Mouse (Mus musculus): ENCODE results near the gene Atp11c.

Gene Atp11c

DNA sequence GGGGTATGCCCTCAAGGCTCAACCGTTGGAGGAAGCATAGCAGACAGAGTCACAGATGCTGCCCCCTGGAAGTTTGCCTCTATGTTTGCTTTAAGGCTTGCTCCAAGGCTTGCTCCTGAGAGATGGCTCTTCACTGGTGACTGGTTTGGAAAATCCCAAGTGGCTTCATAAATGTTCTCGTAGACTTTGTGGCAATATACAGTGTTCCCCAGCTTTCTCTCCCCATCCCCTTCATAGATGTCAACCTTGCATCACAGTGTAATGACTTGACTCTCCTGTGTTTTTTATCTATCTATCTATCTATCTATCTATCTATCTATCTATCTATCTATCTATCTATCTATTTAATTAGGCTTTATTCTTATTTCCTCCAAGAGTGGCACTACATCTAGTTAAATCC, at the start of gene Atp11c:
Atp11c (minus strand) TSS at position 101 of the 400 bp plus-strand sequence.
- DNase-seq (ENCODE audit: extremely low read depth, insufficient read length, low spot score): no peak

DNA sequence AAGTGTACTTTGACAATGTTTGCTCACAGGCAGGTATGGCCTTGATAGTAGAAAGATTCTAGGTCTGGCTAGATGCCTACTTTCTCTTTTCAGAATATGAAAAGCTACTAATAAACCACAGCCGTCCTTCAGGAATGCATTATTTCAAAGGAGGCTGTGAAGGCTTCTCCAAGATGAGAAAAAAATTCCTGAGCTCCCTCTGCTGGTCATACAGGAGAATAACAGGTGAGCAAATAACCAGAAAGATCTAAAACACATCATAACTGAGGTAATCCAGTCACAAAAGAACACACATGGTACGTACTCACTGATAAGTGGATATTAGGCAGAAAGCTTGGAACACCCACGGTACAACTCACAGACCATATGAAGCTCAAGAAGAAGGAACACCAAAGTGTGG, 16.7 kb upstream of the Atp11c start:
- DNase-seq (ENCODE audit: extremely low read depth, insufficient read length, low spot score): no peak

DNA sequence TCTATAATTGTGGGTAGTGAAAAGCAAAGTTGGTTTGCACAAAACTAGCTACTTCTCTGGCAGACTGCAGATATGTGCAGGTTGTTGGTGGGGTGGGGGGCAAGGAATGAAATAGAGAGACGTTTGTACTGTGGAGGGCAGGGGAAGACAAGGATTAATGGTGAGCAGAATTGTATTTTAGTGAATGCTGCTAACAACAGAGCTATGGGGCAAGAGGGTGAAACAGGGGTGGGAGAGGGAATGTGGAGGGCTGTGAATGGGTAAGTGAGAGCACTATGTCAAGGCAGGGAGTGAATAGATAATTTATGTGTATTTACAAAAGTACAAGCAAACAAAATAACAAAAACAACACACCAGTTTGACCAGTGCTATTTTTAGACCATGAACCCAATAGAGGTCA, 22.0 kb downstream of the Atp11c start:
- no peak for DNase-seq (ENCODE audit: extremely low read depth, insufficient read length, low spot score)

GRCm38 (mm10) chrX:60569047-60569446, 23.5 kb downstream of the Atp11c start:
- DNase-seq (ENCODE audit: extremely low read depth, insufficient read length, low spot score): no peak

GRCm38 (mm10) chrX:60555242-60555641, 37.3 kb downstream of the Atp11c start:
- DNase-seq (ENCODE audit: extremely low read depth, insufficient read length, low spot score): no peak

GRCm38 (mm10) chrX:60547444-60548304, 44.8 kb downstream of the Atp11c start:
- DNase-seq (ENCODE audit: extremely low read depth, insufficient read length, low spot score): no peak

DNA sequence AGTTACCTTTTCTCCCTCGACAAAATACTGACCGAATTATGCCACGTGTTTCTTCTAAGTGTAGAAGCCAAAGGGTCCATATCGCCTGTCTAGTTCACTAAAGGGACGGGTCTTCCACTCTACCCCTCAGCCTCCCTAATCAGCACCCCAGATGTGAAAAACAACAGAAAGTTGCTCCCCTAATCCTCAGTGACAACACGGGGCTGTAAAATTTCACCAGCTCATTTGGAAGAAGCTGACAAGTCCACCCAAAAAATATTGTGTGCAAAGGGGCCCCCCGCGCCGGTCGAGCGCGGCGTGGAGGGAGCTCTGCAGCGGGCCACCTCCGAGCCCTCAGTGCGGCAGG, 45.4 kb downstream of the Atp11c start:
- DNase-seq (ENCODE audit: extremely low read depth, insufficient read length, low spot score): no peak

- no peak for DNase-seq (ENCODE audit: extremely low read depth, insufficient read length, low spot score)
These were observed 46.6 kb downstream of the Atp11c start for GRCm38 (mm10) chrX:60545906-60546305.

DNA sequence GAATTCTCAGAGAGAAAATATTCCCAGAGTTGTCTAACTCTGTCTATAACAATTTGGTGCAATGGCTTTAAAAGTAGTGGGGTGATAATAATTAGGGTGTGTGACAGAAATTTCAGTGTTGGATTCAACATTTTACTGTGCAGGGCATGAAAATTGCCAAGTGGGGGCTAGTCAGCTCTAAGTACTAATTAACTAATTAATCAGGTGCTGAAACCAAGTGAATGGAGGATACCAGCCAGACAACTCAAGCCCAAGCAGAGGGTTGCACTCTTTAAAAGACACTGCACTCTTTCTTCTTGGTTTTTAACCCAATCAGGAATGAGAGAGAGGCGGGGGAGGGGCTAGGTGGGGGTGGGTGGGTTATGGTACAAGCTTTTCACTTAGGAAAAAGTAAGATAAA, 47.1 kb downstream of the Atp11c start:
- DNase-seq (ENCODE audit: extremely low read depth, insufficient read length, low spot score): no peak

DNA sequence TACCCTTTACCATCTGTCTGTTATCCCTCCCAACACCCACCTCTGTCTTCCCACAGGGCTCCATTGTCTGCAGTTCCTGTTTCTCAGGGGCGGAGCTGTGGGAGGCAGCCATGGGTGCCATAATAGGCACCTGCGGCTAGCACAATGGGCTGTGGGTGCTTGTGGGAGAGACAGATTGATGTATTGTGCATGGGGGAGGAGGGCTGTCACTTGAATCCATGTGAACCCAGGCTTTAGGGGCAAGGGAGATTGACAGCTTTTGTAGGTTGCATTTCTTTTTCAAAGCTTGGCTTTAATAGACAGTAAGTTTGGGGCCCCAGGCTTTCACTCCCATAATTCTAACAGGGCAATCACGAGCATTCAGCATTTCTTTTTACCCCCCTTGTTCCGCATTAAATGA, 48.4 kb downstream of the Atp11c start:
- DNase-seq (ENCODE audit: extremely low read depth, insufficient read length, low spot score): no peak

GRCm38 (mm10) chrX:60542901-60543300, 49.6 kb downstream of the Atp11c start:
- DNase-seq (ENCODE audit: extremely low read depth, insufficient read length, low spot score): no peak

GRCm38 (mm10) chrX:60539149-60539548, 53.3 kb downstream of the Atp11c start, which contains the start of gene Gm7073:
TSS of gene Gm7073 (minus strand) at chrX:60539249.
- no peak for DNase-seq (ENCODE audit: extremely low read depth, insufficient read length, low spot score)

- DNase-seq (ENCODE audit: extremely low read depth, insufficient read length, low spot score): no peak
These were observed 88.5 kb downstream of the Atp11c start for GRCm38 (mm10) chrX:60503995-60504394.

- no peak for DNase-seq (ENCODE audit: extremely low read depth, insufficient read length, low spot score)
These were observed 94.7 kb downstream of the Atp11c start for GRCm38 (mm10) chrX:60497750-60498149.

DNA sequence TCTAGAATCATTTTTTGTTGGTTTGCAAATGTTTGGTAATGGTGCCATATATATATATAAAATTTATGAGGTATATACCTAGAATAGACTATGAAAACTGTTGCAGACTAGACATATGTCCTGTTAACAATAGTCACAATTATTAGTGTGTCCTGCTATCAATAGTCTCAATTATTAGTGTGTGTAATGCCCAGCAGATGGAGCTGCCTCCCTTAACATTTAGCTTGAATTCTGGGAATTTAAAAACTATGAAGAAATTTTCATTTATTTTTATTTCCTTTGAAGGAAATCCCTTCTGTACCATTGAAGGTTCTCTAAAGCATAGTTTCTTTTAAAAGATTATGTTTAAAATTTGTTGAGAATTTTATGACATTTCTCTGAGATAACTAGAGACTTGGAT, 97.2 kb downstream of the Atp11c start:
- DNase-seq (ENCODE audit: extremely low read depth, insufficient read length, low spot score): no peak

GRCm38 (mm10) chrX:60463786-60464185, 128.7 kb downstream of the Atp11c start:
- no peak for DNase-seq (ENCODE audit: extremely low read depth, insufficient read length, low spot score)

- no peak for DNase-seq (ENCODE audit: extremely low read depth, insufficient read length, low spot score)
These were observed 177.9 kb downstream of the Atp11c start for GRCm38 (mm10) chrX:60414563-60415111.

- peak; percentile 3 for DNase-seq (ENCODE audit: extremely low read depth, insufficient read length, low spot score)
These were observed 186.8 kb downstream of the Atp11c start for GRCm38 (mm10) chrX:60405681-60406080.

GRCm38 (mm10) chrX:60404668-60405044, 187.8 kb downstream of the Atp11c start:
- peak; percentile 86 for DNase-seq (ENCODE audit: extremely low read depth, insufficient read length, low spot score)

DNA sequence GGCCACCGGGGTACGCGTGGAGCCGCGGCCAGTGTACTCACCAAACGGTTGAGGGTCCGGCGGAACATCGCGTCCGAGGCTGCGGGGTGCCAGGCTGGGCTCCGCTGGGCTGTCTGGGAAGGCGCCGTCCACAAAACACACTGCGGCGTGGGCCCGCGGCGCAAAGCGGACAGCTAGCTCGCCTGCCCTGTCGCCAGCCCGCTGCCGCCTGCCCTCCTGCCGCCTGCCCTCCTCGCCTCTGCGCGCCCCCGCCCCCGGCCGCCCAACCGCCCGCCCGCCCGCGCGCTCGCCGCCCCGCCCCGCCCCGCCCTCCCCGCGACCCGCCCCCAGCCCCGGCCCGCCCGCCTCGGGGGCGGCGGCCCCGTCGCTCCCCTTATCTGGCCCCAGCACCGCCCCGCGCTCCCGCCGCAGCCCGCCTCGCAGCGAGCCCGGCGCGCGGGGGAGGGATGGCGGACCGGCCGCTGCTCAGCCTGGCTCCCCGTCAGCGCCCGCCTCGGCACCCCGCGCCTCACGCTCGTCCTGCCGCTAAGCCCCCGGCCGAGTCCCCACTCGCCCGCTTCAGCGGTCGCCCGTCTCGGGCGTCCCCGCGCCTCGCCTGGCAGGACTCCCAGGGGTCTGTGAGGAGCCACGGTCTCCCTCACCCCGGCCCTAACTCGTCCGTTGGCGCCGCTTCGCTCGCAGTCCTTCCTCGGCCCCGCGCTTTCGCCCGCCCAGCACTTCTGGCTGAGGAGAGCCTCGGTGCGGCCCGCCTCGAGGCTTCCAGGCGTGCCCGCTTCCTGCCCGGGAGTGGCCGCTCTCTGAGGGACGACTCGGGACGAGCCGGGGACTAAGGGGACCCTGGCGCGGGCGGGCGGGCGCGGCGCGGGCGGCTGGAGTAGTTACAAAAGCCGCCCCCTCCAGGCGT, 188.5 kb downstream of the Atp11c start:
- DNase-seq (ENCODE audit: extremely low read depth, insufficient read length, low spot score): peak; percentile 55

GRCm38 (mm10) chrX:60403062-60403763, 189.3 kb downstream of the Atp11c start:
- peak; percentile 46 for DNase-seq (ENCODE audit: extremely low read depth, insufficient read length, low spot score)
